Mouse (Mus musculus): ENCODE results near the gene Ssbp3. TPM values are rescaled to one million over a fixed set of nuclear protein-coding genes. Genes with fewer than 3 reads are reported as not detected.

Gene Ssbp3
- polyA plus RNA-seq, 1 experiment from 2014 or later = 214 TPM

DNA sequence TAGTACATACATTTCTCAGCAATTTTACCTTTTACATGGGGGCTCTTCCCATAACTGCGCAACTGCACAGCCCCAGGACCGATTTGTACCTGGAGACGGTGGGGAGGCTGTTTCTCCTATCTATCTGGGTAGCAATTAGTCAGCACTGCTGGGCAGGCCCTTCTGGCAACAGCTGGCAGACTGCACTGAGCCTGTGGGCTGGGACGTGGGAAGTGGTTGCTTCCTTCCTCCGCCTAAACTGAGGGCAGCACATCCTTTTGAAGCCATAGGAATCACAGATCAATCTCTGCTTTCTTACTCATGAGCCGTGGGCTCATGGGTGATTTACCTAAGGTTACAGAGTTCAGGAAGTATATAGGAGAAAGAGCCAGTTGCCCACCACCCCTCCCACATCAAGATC is 148.3 kb downstream of the Ssbp3 start:
- H3K4me1 ChIP-seq = no peaks in the 10 kb centered on the region
- no peak overlapping the region for H3K9ac ChIP-seq
- H3K9me3 ChIP-seq = no peaks in the 10 kb centered on the region
- no peak for ATAC-seq (ENCODE audit: low FRiP score)
- no peak overlapping the region for H3K4me3 ChIP-seq (replicated peaks)
- 87% methylated on average over 6 of the region's 6 CpGs for WGBS
- no peak overlapping the region for H3K27ac ChIP-seq
- H3K36me3 ChIP-seq (replicated peaks) = peaks cover 80% of the 10 kb centered on the region
- no peaks in the 10 kb centered on the region for H3K27me3 ChIP-seq
- H3K4me2 ChIP-seq = no peak overlapping the region

DNA sequence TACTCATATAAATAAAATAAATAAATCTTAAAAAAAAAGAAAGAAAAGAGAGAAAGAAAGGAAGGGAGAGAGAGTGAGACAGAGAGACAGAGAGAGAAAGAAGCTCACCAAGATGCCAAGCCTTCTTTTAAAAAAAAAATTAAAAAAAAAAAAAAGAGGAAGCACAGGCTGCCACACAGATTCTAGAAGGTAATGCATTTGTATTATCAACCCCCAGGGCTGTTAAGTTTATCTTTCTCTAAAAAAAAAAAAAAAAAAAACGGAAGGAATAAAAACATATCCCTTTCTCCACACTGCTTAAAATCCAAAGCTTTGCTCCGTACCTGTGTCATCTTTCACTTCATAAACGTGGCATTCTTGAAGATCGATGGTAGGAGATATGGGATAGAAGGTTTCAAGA is 151.1 kb downstream of the Ssbp3 start:
- ATAC-seq (ENCODE audit: low FRiP score) = no peak
- Histone ChIP-seq H3K36me3 (replicated peaks) (peaks cover 73% of the 10 kb centered on the region), H3K4me1 (peaks cover 9% of the 10 kb centered on the region), H3K4me2 (no peak overlapping the region), H3K4me3 (replicated peaks) (no peak overlapping the region), H3K9ac (no peak overlapping the region), H3K27ac (no peak overlapping the region), H3K9me3 (no peaks in the 10 kb centered on the region), H3K27me3 (no peaks in the 10 kb centered on the region)
- 91% methylated on average over 4 of the region's 4 CpGs for WGBS

DNA sequence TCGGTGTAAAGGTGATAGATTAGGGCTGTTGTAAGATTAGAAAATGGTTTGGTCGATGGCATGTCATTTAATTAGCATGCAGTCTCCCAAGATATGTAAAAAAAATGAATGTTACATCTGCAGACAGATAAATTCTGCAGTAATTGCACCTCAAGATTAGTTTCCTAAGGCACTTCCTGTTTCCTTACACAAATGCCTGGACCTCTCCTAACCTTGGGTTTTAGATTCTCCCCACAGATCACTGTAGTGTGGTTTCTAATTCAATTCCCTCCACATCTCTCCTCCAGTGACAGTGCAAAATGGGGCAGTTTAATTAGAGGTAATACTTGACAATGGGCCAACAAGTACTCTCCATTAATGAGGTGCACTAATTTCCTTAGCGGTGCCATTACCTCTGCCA is 152.7 kb downstream of the Ssbp3 start:
- no peak for ATAC-seq (ENCODE audit: low FRiP score)
- no peak overlapping the region for H3K27ac ChIP-seq
- H3K4me3 ChIP-seq (replicated peaks) = no peak overlapping the region
- no peak overlapping the region for H3K4me2 ChIP-seq
- peaks cover 18% of the 10 kb centered on the region for H3K4me1 ChIP-seq
- 85% methylated on average over 3 of the region's 3 CpGs for WGBS
- peaks cover 56% of the 10 kb centered on the region for H3K36me3 ChIP-seq (replicated peaks)
- 0 out of 2 replicates have a peak, but pooled peaks cover 3% of the 10 kb centered on the region for H3K27me3 ChIP-seq
- no peak overlapping the region for H3K9ac ChIP-seq
- H3K9me3 ChIP-seq = no peaks in the 10 kb centered on the region

DNA sequence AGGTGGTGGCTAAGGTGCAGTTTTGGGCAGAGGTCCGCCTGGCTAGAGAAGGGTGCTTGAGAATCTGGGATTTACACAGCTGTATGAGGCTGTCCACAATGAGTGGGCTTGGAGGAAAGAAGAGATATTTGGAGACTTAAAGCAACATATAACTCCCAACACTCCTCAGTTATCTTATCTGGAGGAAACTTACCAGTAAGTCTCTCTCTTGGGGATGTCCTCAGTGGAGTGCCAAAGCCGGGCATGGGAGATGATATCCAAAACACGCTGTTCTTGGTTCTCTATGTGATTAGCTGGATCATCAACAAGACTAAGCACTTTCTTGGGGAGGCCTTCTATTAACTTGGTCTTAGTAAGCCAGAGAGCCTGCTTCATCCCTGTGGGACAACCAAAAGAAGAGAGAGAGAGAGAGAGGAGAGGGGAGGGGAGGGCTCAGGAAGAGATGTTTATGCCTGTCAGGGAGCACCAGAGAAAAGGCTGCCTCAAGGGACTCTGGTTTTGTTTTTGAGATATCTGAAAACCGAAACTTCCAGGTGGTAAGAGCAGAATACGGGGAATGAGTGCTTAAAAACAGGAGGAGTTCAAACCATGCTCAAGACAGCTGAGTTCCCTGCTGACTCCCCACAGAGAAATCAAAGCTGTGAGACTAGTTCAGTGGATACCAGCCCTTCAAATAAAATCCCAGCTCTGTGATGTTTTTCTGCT is 154.0 kb downstream of the Ssbp3 start:
- WGBS = 91% methylated on average over 5 of the region's 5 CpGs
- H3K36me3 ChIP-seq (replicated peaks) = peaks cover 45% of the 10 kb centered on the region
- H3K9ac ChIP-seq = no peak overlapping the region
- peaks cover 18% of the 10 kb centered on the region for H3K4me1 ChIP-seq
- 0 out of 2 replicates have a peak, but pooled peaks cover 4% of the 10 kb centered on the region for H3K27me3 ChIP-seq
- no peak overlapping the region for H3K4me2 ChIP-seq
- H3K4me3 ChIP-seq (replicated peaks) = no peak overlapping the region
- no peak for ATAC-seq (ENCODE audit: low FRiP score)
- H3K27ac ChIP-seq = no peak overlapping the region
- H3K9me3 ChIP-seq = no peaks in the 10 kb centered on the region

DNA sequence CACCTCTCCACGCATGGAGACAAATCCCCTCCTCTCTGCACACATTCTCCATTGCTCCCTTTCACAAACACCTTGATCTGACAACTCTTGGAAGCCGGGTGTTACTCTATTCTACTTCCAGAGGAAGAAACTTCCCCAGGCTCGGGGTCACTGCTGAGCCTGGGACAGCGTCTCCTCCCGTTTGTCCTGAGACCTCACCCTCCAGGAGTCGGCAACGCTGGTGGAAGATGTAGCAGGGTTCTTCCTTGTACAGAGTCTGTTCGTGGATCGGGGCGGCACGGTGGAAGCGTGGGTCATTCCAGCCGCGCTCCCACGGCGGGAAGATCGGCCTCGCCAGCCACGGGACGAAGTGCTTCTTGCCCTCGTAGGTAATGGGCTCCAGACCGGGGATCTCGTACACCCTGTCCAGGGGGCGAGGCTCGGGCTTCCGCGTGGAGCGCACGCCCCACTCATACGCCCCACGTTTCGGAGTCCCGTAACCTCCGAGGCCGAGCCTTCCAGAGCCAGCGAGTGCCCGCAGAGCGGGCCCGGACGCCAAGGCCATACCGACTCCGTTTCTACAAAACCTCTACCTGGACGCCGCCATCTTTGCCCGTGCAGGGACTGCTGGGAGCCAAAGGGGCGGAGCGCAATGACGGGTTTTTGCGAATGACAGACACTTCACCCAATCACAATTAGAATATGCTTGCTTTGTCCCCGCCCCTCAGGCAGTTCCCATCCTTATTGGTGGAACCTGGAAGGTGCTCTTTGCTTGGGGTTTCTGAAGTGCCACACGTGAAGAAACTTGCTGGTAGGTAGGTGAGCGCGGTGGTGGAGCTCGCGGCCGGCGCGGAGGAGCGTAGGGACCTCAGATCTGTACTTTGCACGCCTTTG is 156.0 kb downstream of the Ssbp3 start, which contains the start of the genes Mrpl37 and Cyb5rl:
TSS of gene Mrpl37 (minus strand) at position 617 of the 873 bp plus-strand sequence.
TSS of gene Cyb5rl (plus strand) at position 737 of the 873 bp plus-strand sequence.
- peaks cover 27% of the 10 kb centered on the region for H3K36me3 ChIP-seq (replicated peaks)
- no peaks in the 10 kb centered on the region for H3K9me3 ChIP-seq
- no peak within 1 kb of the TSS for H3K27ac ChIP-seq
- peak within 1 kb of the TSS; percentile 91 for H3K4me3 ChIP-seq (replicated peaks)
- peak; percentile 99 for ATAC-seq (ENCODE audit: low FRiP score)
- peaks cover 18% of the 10 kb centered on the region for H3K4me1 ChIP-seq
- peak within 1 kb of the TSS; percentile 93 for H3K4me2 ChIP-seq
- peak within 1 kb of the TSS; percentile 85 for H3K9ac ChIP-seq
- WGBS = under 1% methylated on average over 60 of the region's 60 CpGs
- 0 out of 2 replicates have a peak, but pooled peaks cover 4% of the 10 kb centered on the region for H3K27me3 ChIP-seq

DNA sequence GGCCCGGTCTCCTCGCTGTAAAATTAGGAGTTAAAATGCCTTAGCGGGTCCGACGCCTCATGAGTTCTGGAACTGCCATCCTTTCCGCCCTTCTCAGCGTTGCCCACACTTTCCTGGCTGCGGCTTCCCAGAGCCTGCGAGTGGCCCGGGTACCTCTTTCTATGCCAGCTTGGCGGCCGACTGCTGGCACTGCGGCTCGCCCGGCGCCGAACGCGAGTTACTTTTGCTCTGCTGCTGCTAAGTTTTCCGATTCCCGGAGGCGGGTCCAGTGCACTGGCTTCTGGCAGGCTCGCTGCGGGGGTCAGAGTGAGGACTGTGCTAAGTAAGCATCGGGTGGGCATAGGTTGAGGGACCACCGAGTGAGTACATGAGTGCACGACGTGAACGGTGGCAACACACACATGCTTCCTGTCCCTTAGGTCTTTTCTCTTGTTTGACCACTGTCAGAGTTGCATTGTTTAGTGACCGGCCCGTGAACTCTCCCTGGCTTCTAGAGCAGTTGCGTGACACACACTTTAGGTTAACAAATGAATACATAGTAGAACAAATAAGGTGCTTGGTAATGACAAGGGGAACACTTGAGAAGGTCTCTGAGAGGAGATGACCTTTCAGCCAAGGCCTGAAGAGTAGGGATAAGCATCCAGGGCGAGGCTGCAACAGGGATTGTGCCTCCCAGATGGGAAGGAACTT is 156.8 kb downstream of the Ssbp3 start:
- 0 out of 2 replicates have a peak, but pooled peaks cover 4% of the 10 kb centered on the region for H3K27me3 ChIP-seq
- H3K9ac ChIP-seq = peak overlapping the region; percentile 62
- H3K4me2 ChIP-seq = peak overlapping the region; percentile 93
- H3K27ac ChIP-seq = no peak overlapping the region
- 0 out of 2 replicates have a peak, but pooled peaks have one; percentile 52 for ATAC-seq (ENCODE audit: low FRiP score)
- H3K4me1 ChIP-seq = peaks cover 18% of the 10 kb centered on the region
- 3% methylated on average over 33 of the region's 33 CpGs for WGBS
- no peaks in the 10 kb centered on the region for H3K9me3 ChIP-seq
- H3K4me3 ChIP-seq (replicated peaks) = peak overlapping the region; percentile 91
- H3K36me3 ChIP-seq (replicated peaks) = peaks cover 20% of the 10 kb centered on the region

DNA sequence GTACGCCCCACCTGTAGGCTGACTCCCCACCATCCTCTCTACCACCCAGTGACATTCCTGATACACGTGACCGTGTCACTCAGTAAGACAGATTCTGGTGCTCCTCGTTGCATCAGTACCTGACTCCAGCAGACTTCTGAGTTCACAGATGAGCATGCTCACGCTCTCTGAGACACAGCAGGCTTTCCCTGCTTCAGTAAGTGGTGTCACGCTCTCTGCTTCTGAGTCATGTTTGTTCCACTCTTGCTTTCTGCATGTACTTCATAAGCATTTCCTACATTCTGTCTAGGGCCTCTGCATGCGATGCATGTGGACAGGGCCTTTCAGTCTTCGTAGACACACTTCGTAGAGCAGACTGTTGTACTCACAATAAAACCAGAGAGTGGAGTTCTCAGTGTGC is 161.8 kb downstream of the Ssbp3 start:
- H3K36me3 ChIP-seq (replicated peaks) = no peaks in the 10 kb centered on the region
- ATAC-seq (ENCODE audit: low FRiP score) = no peak
- H3K4me1 ChIP-seq = peaks cover 6% of the 10 kb centered on the region
- no peak overlapping the region for H3K4me2 ChIP-seq
- no peak overlapping the region for H3K27ac ChIP-seq
- no peaks in the 10 kb centered on the region for H3K9me3 ChIP-seq
- H3K27me3 ChIP-seq = 0 out of 2 replicates have a peak, but pooled peaks cover 4% of the 10 kb centered on the region
- H3K4me3 ChIP-seq (replicated peaks) = no peak overlapping the region
- no peak overlapping the region for H3K9ac ChIP-seq
- 86% methylated on average over 9 of the region's 9 CpGs for WGBS

DNA sequence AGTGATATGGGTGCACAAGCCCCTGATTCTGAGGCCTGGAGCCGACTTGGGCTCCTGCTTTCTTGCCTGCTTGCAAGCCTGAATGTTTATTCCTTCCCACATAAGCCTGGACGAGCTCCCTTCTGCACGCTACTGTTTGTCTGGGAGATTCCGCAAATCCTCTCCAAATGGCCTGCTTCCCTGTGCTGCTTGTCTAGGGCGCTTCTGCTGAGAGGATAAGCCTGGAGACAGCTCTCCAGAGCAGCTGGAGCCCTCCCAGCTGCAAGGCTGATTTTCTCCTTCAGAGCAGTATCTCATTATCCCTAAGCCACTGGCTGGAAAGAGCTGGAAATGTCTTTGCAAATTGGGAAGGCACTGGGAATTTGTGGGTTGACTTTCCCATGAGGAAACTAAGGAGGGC is 165.0 kb downstream of the Ssbp3 start:
- H3K9ac ChIP-seq = no peak overlapping the region
- no peaks in the 10 kb centered on the region for H3K9me3 ChIP-seq
- no peak overlapping the region for H3K4me3 ChIP-seq (replicated peaks)
- no peaks in the 10 kb centered on the region for H3K36me3 ChIP-seq (replicated peaks)
- WGBS = 48% methylated on average over 5 of the region's 5 CpGs
- no peak overlapping the region for H3K4me2 ChIP-seq
- ATAC-seq (ENCODE audit: low FRiP score) = no peak
- H3K27me3 ChIP-seq = no peaks in the 10 kb centered on the region
- no peak overlapping the region for H3K27ac ChIP-seq
- peaks cover 7% of the 10 kb centered on the region; the same call in 1 of the 2 replicates for H3K4me1 ChIP-seq

DNA sequence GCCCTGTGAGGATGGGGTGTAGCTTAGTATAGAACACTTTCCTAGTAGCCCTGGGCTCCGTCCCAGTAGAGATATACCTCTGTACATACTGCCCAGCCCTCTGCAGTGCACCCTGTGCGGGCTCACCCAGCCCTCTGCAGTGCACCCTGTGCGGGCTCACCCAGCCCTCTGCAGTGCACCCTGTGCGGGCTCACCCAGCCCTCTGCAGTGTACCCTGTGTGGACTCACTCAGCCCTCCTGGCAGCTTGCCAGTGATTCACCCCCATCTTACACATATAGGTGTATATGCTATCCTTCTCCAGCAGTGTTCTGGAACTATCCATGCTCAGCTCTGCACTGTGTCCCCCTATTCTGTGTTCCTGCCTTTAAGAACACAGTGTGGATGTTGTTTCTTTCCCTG is 168.4 kb downstream of the Ssbp3 start:
- Histone ChIP-seq H3K27ac (no peak overlapping the region), H3K4me1 (peaks cover 10% of the 10 kb centered on the region), H3K9ac (no peak overlapping the region), H3K9me3 (no peaks in the 10 kb centered on the region), H3K36me3 (replicated peaks) (no peaks in the 10 kb centered on the region), H3K27me3 (no peaks in the 10 kb centered on the region), H3K4me3 (replicated peaks) (no peak overlapping the region), H3K4me2 (no peak overlapping the region)
- WGBS = 94% methylated on average over 4 of the region's 4 CpGs
- no peak for ATAC-seq (ENCODE audit: low FRiP score)

DNA sequence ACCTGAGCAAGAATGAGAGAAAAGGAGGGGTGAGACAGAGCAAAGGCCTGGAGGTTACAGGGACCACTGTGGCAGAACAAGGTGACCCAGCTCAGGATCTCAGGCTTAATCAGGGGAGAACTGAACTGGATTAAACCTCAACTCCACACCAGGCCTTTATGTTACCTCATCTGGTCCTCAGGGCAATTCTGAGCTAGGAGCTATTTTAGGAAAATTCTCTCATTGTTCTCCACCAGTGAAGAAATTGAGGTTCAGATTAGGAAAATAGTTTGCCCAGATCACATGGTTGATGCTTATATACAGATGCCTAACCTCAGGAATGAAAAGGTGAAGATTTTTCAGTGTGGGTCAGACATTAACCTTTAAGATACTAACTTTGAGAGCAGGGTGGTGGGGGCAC is 169.2 kb downstream of the Ssbp3 start:
- no peak overlapping the region for H3K27ac ChIP-seq
- no peaks in the 10 kb centered on the region for H3K36me3 ChIP-seq (replicated peaks)
- no peak overlapping the region for H3K4me3 ChIP-seq (replicated peaks)
- H3K4me2 ChIP-seq = no peak overlapping the region
- H3K9ac ChIP-seq = no peak overlapping the region
- ATAC-seq (ENCODE audit: low FRiP score) = no peak
- H3K9me3 ChIP-seq = no peaks in the 10 kb centered on the region
- peaks cover 19% of the 10 kb centered on the region for H3K4me1 ChIP-seq
- H3K27me3 ChIP-seq = no peaks in the 10 kb centered on the region

DNA sequence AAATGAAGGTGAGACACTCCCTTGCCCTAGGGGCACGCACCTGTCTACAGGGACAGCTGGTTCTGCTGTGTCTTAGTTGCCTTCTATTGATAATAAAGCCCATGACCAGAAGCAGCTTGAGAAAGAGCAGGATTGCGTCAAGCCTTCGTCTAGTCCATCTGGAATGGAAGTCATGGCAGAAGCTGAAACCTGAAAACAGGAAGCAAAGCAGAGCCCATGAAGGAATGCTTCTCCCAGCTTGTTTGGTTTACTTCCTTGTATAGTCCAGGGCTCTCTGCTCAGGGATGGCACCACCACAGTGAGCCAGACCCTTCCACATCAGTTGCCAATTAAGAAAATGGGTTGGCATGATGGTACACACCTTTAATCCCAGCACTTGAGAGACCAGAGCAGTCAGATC is 171.7 kb downstream of the Ssbp3 start:
- Histone ChIP-seq H3K9ac (no peak overlapping the region), H3K9me3 (no peaks in the 10 kb centered on the region), H3K4me1 (peaks cover 27% of the 10 kb centered on the region), H3K4me2 (no peak overlapping the region), H3K27me3 (no peaks in the 10 kb centered on the region), H3K27ac (no peak overlapping the region), H3K36me3 (replicated peaks) (no peaks in the 10 kb centered on the region), H3K4me3 (replicated peaks) (no peak overlapping the region)
- no peak for ATAC-seq (ENCODE audit: low FRiP score)
- WGBS = 88% methylated on average over 3 of the region's 3 CpGs

DNA sequence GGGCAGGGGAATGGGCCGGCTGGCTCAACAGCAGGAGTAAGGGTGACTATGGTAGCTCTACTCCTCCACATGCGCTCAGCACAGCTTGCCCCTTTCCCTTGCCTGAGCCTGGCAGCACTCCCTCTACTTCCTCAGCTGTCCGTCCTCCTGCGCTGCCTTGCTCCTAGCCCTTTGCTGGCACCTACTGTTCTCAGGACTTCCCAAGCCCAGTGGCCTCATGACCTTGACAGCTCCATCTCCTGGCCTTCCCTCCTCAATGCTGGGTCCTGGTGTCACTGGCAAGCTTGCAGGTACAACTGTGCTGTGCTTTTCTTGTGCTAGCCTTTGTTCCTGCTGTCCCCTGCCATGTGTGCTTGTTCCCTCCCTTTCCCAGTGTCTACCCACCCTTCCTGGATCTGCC is 172.6 kb downstream of the Ssbp3 start:
- 94% methylated on average over 4 of the region's 4 CpGs for WGBS
- Histone ChIP-seq H3K36me3 (replicated peaks) (no peaks in the 10 kb centered on the region), H3K4me2 (no peak overlapping the region), H3K27me3 (no peaks in the 10 kb centered on the region), H3K9me3 (no peaks in the 10 kb centered on the region), H3K4me3 (replicated peaks) (no peak overlapping the region), H3K9ac (no peak overlapping the region), H3K4me1 (peaks cover 27% of the 10 kb centered on the region), H3K27ac (no peak overlapping the region; the same call in 1 of the 2 replicates)
- no peak for ATAC-seq (ENCODE audit: low FRiP score)
